Mouse (Mus musculus) kidney, adult 11 months (tissue): ENCODE results near the gene Lmnb2.

ENCODE experiments used
- DNase-seq: peaks from one replicate; pipeline ENCODE4 v3.0.0; 2022

Lmnb2 gene

DNA sequence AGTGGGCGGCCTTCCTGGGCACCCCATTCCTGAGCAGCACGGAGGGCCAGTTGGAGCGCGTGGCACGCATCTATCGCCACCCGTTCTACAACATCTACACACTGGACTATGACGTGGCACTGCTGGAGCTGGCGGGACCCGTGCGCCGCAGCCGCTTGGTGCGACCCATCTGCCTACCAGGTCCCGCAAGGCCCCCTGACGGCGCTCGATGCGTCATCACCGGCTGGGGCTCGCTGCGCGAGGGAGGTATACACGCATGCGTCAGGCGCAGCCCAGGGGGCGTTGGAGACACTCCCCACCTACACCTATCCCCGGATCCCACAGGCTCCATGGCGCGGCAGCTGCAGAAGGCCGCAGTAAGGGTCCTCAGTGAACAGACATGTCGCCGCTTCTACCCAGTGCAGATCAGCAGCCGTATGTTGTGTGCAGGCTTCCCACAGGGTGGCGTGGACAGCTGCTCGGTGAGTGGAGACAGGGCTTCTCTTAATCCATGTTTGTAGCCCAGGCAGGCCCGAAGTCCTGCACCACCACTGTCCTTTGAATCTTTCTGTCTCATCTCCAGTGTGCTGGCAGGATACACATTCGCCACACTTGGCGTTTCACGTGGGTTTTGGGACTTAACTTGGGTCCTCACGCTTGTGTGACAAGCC lies 20.1 kb downstream of the Lmnb2 start:
- no peak for DNase-seq

DNA sequence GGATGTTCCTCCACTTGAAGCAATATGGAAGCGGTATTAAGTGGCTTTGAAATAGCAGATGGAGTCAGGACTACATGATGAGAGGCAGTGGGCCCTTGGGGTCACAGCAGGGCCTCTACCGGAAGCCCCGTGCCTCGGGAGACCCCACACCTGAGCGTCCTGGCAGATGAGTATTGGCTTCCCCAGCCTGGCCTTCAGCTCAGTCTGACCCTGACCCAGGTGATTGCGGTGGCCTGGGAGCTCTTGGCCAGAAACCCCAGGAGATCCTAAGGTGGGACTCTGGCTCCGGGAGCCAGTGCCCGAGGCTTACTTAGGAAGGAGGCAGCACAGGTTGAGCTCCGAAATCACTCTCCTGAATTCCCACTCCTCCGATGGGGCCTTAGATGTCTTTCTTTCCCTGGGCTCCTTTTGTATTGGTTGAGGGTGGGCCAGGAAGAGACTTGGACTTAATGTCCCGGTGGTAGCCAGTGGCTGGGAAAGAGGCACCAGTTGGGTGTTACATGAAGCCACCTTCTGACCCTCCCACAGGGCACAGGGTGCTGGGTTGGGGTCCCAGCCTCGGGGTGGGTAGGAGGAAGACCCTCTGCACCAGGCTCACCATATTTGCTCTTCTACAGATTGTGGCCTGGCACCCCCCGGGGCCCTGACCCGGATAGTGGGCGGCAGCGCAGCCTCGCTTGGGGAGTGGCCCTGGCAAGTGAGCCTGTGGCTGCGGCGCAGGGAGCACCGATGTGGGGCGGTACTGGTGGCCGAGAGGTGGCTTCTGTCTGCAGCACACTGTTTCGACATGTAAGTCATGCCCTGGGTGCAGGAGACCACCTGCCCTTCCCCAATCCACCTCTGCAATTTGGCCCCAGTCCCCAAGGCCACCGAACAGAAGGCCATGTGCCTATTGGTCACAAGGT lies 21.2 kb downstream of the Lmnb2 start:
- DNase-seq: no peak

DNA sequence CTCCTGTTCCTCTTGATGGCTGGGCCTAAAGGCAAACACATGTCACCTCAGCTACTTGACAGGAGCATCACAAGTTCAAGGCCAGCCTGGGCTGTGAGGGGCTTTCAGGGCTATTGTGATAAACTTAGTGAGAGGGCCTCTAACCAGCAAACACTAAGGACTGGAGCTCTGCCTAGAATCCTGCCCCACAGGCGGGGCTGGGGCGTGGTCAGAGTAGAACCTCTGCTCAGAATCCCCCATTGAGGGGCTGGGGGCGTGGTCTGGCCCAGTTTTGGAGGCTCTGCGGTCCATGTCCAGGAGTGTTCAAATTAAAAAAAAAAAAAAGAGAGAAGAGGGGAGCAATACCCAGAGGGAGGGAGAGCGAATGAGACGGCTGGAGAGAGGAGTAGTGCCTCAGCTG lies 22.3 kb downstream of the Lmnb2 start:
- no peak for DNase-seq

DNA sequence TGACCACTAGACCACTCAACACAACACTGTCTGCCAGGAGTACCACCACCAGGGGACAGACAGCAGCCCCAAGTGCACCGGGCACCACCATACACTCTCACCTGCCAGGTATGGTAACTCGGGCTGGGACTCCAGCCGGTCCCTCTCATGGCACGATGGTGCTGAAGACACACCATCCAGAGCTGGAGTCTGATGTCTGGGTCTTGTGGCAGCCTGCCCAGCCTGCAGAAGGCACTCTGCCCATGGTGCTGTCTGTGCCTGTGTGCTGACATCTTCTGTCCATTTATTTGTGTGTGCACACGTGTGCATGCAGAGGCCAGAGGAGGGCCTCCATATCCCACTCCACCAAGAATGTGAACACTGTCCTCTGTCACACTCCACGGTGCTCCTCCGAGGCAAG lies 22.9 kb downstream of the Lmnb2 start:
- DNase-seq: no peak

DNA sequence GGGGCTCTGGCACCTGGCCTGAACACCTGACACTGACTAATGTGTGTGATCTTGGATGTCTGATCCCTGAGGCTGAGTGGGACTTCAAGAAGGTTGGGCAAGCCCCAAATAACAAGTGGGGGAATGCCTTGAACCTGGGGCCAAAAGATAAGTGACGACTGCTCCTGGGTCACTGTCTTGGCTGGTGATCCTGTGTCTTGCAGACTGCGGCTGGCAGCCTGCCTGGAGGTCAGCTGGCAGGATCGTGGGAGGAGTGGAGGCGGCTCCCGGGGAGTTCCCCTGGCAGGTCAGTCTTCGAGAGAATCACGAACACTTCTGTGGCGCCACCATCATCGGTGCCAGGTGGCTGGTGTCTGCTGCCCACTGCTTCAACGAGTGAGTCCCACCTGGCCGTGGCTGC lies 30.9 kb downstream of the Lmnb2 start:
- peak; percentile 78 for DNase-seq

DNA sequence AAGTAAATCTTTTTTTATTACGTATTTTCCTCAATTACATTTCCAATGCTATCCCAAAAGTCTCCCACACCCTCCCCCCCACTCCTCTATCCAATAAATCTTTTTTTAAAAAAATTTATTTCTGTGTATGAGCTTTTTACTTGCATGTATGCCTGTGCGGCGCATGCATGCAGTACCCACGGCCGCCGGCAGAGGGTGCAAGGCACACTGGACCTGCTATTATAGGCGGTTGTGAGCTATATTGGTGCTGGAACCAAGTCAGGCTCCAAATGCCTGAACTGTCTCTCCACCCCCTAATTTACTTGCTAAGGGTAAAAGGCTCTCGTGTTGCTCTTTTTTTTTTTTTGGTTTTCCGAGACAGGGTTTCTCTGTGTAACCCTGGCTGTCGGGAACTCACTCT lies 36.7 kb downstream of the Lmnb2 start:
- peak; percentile 67 for DNase-seq

DNA sequence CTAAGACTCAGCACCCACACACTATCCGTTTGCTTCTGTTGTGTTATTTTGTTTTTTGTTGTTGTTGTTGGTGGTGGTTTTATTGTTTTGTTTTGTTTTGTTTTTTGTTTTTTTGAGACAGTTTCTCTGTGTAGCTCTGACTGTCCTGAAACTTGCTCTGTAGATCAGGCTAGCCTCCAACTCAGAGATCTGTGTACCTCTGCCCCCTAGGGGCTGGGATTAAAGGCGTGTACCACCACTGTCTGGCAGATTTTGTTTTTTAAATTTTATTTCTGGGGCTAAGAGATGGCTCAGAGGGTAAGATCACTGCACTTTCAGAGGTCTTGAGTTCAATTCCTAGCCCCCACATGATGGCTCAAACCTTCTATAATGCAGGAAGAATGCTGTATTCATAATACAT lies 37.1 kb downstream of the Lmnb2 start:
- no peak for DNase-seq

DNA sequence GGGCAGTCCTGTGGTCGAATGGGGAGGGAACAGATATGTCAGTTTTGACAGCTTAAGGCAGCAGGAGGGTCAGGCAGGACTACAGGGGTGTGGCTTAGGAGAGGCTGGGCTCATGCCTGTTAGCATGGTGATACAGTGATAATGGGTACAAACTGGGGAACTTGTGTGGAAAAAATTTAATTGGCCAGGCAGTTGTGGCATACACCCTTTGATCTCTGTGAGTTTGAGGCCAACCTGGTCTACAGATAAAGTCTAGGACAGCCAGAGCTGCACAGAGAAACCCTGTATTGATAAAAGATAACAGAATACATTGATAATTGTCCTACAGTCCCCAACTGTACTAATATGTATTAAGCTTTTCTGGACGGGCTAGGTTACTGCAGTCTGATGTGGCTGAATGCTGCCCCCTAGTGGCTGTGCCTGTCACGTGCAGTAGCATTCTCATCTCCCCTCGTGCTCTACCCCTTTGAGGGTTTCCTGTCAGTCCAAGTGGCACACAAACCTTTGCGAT lies 37.9 kb downstream of the Lmnb2 start:
- DNase-seq: peak; percentile 38

DNA sequence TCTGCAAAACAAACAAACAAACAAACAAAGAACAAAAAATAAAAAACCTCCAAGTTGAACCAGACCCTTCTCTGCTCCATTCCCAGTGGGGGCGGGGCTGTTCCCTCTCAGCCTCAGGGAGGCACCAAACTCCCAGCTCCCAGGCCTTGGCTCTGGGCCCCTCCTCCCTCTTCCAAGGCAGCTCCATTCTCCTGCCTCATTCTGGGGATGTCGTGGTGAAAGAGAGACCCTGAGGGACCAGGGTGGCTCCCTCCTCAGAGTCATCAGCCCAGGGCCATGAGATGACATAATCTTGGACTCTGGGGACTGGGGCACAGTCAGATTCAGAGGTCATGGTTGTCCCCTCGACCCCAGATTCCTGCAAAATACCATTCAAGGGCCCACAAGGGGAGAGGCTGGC lies 41.5 kb downstream of the Lmnb2 start:
- no peak for DNase-seq

DNA sequence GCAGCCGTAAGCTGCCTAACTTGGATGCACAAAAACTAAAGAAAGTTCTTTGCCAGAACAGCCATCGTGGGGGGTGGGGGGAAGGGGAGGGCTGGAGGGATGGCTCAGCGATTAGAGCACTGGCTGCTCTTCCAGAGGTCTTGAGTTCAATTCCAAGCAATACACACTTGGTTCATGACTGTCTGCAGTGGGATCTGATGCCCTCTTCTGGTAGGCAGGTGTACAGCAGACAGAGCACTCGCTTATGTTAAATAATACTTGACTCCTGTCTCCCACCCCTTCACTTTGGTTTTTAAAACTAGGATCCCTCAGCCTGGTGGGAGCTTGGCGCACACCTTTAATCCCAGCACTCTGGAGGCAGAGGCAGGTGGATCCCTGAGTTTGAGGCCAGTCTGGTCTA lies 42.0 kb downstream of the Lmnb2 start:
- peak; percentile 38 for DNase-seq

DNA sequence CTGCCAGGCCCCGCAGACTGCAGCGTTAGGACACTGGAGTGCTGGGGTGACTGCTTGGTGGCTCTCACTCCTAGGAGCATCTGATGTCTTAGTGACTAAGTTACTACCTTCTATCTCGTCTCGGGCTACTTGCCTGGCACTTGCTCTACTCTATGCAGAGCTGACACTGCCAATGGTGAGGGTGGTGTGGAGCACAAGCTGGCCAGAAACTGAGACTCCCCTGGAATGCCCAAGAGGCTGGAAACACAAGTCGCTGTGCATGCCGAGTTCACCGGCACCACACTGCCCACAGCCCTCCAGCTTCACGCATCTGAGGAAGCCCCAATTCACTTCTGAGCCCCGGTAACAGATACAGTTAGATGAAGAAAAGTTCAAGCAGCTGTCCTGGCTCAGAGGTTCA lies 44.0 kb downstream of the Lmnb2 start:
- DNase-seq: no peak

DNA sequence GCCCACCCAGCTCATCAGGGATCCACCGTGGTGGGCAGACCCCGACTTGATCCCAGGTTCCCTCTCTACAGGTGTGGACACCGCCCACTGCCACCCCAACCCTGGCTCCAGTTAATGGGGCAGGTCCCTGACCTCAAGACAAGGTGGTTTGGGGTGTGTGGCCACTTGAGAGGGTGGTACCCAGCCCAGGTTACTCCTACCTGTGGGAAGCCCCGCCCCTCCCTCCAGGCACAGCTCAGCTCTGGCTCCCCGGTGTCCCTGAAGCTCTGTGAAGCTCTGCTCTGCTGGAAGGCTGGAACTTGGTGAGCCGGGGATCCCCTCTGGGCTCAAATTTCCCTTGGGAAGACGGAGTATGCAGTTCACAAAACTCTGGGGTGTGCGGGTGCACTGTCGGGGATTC lies 46.5 kb downstream of the Lmnb2 start, which contains the start of gene Tmprss9:
Gene Tmprss9, plus strand, starts transcription at position 268 of the 400 bp plus-strand sequence.
- peak; percentile 20 for DNase-seq

DNA sequence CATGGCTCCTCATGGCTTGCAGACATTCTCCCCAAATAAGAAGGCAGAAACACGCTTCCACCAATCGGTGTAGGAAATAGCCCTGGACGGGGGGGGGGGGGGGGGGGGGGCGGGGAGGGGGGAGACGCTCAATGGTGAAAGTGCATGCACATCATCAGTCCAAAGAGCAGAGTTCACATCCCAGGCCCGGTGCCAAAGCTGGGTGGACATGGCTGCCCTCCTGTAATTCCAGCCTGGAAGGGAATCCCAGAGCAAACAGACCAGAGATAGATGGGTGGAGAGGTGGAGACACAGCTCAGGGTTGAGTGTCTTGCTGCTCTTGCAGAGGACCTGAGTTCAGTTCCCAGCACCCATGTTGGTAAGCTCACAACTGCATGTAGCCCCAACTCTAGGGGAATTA lies 47.1 kb downstream of the Lmnb2 start:
- DNase-seq: peak; percentile 83

DNA sequence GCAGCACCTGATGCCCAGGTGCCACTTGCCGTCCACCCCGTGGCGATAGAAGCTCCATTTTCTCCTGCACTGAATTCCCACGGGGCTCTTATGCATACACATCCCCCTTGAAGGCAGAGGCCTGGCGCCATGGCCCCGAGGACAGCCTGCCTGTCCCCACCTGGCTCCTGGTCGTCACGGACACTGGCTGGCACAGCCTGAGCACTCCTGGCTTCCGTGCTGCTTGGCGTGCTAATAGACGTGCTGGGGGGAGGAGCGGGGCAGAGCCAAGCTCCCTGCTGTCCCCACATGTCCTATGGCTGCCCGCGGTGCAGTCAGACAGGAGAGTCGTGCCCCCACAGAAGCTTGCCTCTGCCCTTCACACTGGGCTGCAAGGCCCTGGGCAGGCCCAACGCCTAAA lies 53.6 kb downstream of the Lmnb2 start:
- no peak for DNase-seq

DNA sequence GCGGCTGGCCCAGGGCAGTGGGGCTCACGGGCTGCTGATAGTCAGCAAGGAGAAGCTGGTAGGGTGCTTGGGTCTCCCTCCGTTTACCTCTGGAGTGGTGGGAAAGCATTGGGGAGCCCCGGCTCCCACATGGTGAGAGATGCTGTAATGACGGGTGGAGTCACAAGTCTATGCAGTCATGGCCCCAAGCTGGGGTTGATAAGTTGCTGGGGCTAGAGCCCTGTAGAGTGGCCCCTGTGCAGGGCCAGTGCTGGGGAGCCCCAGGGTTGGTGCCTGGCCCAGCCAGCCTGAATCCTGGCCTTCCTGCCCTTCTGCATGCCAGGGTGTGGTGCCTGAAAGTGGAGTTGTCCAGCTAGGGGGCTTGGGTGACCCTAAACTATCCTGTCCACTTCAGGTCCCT lies 55.7 kb downstream of the Lmnb2 start:
- DNase-seq: no peak

DNA sequence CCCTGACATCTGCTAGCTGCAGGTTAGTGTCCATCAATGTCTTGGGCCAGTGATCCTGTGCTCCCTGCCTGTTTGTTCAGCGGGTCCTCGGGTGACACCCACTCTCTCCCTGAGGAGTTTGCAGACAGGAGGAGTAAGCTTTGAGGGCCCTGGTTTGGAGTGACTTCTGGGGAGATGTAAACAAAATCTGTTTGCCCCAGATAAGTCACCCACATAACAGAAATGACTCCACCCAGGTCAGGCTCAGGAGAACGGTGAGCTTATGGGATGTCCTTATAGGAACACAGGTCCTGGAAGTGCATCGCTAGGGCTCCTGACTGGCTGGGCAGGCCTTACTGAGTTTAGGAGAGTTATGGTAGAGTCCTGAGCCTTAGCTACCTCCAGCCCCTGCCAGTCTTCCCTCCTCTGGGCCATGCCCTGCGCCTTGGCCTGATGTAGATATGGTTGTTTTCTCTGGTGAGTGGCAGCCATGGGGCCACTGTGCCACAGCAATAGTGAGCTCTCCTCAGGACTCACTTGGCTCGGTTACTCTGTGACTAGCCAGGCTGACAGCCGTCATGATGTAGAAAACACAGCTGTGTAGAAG lies 59.6 kb downstream of the Lmnb2 start:
- DNase-seq: no peak

DNA sequence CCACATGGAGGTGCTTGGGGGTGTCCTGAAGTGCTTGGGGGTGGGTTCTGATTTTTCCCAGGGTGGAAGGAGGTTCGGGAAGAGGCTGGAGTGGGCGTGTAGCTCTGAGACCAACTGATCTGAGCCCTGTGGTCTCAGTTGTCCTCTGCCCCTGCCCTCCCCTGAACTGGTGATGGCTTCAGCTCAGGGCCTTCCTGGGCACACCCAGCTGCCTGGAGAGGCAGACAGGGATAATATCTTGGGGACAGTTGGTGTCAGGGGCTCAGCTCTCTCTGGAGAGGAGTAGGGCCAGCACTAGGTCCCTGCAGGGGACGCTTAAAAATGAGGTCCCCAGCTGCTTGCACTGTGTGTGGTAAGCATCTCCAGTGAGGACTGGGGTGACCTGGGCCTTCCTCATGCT lies 60.2 kb downstream of the Lmnb2 start:
- no peak for DNase-seq

DNA sequence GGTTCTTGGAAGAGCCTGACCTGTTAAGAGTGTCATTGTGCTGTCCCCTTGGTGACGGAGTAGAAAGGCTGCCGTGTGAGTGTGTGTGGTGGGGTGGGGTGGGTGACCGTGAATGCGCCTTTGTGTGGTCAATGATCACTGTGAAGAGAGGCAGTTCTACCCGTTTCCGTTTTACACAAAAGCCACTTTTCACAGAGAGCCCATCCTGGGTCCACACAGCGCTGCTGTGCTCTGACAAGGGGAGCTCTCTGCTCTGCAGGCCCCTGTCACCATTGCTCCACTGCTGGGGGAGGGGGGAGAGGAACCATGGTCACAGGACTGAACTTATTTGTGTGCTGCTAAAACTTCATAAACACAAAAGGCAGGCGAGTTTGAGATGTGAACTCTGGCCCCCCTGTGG lies 60.7 kb downstream of the Lmnb2 start:
- no peak for DNase-seq

DNA sequence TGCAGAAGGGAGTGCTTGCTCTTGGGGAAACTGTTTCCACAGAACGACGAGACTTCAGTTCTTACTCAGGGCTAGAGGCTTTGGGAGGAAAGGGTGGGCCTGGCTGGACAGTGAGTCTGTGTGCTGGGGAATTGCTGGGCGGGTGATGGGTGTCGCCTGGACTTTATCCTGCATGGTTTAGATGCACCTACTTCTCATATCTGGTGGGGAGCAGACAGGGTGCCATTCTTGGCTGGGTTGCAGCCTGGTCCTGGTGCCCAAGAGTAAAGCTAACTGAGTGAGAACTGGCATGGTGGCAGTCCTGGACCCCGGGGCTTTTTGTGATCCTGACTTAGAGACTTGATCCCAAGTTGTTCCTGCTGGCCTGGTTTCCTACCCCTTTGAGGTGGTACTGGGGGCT lies 61.1 kb downstream of the Lmnb2 start:
- no peak for DNase-seq

DNA sequence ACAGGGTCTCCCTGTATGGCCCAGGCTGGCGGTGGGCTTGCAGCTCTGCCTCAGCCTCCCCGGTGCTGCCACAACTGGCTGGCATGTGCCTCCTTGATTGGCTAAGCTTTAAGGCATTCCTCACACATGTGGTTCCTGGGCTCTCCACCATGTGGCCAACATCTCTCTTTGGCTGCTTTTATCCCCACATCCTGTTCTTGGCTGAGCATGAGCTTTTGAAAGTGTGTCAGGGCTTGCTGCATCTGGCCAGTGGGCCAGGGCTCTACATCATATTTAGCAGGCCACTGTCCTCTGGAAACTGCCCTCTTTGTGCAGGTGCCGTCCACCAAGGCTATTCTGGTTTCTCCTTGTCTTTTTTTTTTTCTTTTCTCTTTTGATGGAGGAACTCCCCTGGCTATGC lies 61.8 kb downstream of the Lmnb2 start:
- no peak for DNase-seq

DNA sequence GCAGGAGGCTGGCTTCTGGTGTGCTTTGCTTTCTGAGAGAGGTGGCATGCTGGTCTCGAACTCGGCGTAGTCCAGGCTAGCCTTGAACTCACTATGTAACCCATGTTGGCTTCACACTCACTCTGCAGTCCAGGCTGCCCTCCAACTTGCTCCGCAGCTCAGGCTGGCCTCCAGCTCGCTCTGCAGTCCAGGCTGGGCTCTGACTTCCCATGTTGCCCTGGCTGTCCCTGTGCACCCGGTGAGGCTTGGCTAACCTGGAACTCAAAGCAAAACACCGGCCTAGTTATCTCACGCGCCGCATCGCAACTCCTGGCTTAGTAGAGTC lies 62.3 kb downstream of the Lmnb2 start:
- DNase-seq: no peak

DNA sequence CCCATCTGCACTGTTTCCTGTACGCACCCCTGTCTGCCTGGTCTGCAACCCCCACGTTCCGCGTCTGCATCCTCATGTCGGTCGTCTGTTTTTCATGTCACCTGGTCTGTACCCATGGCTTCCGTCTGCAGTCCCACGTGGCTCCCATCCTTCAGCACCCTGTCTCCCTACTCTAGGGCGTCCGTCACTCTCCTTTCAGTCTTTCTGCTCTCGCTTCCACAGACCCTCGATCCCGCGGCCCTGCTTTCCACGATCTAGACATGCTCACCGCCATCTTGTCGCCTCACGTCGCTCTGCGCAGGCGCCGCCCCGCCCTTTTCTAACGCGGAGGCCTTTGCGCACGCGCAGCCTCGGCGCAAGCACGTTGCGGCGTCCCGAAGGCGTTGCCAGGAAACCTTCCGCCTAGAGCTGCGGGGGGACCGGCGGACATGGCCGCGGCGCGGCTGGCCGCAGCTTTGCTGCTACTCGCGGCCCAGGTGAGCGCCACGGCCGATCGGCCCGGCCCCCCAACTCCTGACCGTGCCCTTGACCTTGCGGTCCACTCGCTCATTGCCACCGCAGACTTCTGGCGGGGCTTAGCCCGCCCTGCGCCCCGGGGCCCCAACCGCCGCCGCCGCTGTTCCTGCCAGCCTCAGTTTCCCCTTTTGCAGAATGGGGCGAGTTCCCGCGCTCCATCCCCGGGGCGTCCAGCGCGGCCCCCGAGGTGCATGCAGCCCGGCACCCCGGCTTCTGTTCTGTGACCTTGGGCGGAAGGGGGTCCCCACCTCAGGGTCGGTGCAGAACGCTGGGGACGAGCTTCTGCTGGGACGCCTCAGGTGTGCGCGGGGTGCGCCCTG lies 62.9 kb downstream of the Lmnb2 start, which contains the start of the genes Lsm7 and Sppl2b:
Gene Lsm7, minus strand, starts transcription at position 297 of the 836 bp plus-strand sequence.
Gene Sppl2b, plus strand, starts transcription at position 363 of the 836 bp plus-strand sequence.
- DNase-seq: peak; percentile 93
